ENCODE assay signal across 15 mouse cellular contexts in genomic region chr15:5063635-5064034, GRCm38 (mm10). TPM values are rescaled to one million over a fixed set of nuclear protein-coding genes. Genes with fewer than 3 reads are reported as not detected.
DNase-seq lines count a peak whose midpoint lies in the region; ATAC-seq and TF ChIP-seq lines count a peak whose summit lies in the region.
"Had no signal": no experiment of that assay in that cellular context is flagged by ENCODE, and none has a peak within 500 bp of the region (broad histone marks: within the 10 kb centered on the region; RNA-seq: fewer than 3 reads in every experiment).

Gene C7 (minus strand): TSS chr15:5063740.

- TF ChIP-seq CTCF in heart, adult 2 months (IDR thresholded peaks at IDR 0.05), result no peak

- H3K4me2 ChIP-seq in heart, embryonic 11.5 days, result no peak within 1 kb of the TSS
- H3K4me2 ChIP-seq in lung, embryonic 16.5 days (ENCODE audit: low read depth, low read length), result no peak within 1 kb of the TSS
- H3K4me2 ChIP-seq: hindbrain, embryonic 15.5 days; limb, embryonic 15.5 days; neural tube, embryonic 12.5 days had no signal

- ATAC-seq in heart, embryonic 11.5 days (replicated peaks; ENCODE audit: insufficient number of reproducible peaks, low FRiP score, low TSS enrichment), result no peak
- ATAC-seq in lung, embryonic 16.5 days (ENCODE audit: low read depth), result peak; percentile 74

- no peaks in the 10 kb centered on the region for H3K36me3 ChIP-seq in heart, adult 2 months (ENCODE audit: control insufficient read depth, insufficient read depth, low read length)
- no peaks in the 10 kb centered on the region for H3K36me3 ChIP-seq in heart, embryonic 11.5 days (ENCODE audit: control insufficient read depth, insufficient read depth, low read length)
- H3K36me3 ChIP-seq in lung, embryonic 16.5 days (ENCODE audit: control insufficient read depth, insufficient read depth, low read length), result no peaks in the 10 kb centered on the region
- H3K36me3 ChIP-seq: hindbrain, embryonic 15.5 days; limb, embryonic 15.5 days; neural tube, embryonic 12.5 days had no signal

- H3K9me3 ChIP-seq in heart, embryonic 11.5 days (replicated peaks; ENCODE audit: control insufficient read depth, low read length), result 0 out of 2 replicates have a peak, but pooled peaks cover 3% of the 10 kb centered on the region
- H3K9me3 ChIP-seq in lung, embryonic 16.5 days (ENCODE audit: control insufficient read depth, low read length), result no peaks in the 10 kb centered on the region
- H3K9me3 ChIP-seq: hindbrain, embryonic 15.5 days; limb, embryonic 15.5 days; megakaryocyte, embryonic 14.5 days; neural tube, embryonic 12.5 days had no signal

- TF ChIP-seq POLR2A in heart, adult 2 months (IDR thresholded peaks at IDR 0.05; ENCODE audit: insufficient read depth, low read depth, low read length), result no peak

- H3K4me3 ChIP-seq in heart, adult 2 months, result no peak within 1 kb of the TSS
- H3K4me3 ChIP-seq in heart, embryonic 11.5 days (ENCODE audit: low read depth, low read length), result no peak within 1 kb of the TSS
- no peak within 1 kb of the TSS for H3K4me3 ChIP-seq in lung, embryonic 16.5 days (ENCODE audit: low read length)
- H3K4me3 ChIP-seq: erythroblast, embryonic 14.5 days; hindbrain, embryonic 15.5 days; limb, embryonic 15.5 days; megakaryocyte, embryonic 14.5 days; neural tube, embryonic 12.5 days had no signal

- TF ChIP-seq EP300 in heart, adult 2 months (IDR thresholded peaks at IDR 0.05; ENCODE audit: insufficient read depth, low read depth, low read length), result 0 out of 2 replicates have a peak, but pooled peaks have one; percentile 31

- no peaks in the 10 kb centered on the region for H3K27me3 ChIP-seq in heart, adult 2 months (ENCODE audit: control insufficient read depth, insufficient read depth, low read length)
- no peaks in the 10 kb centered on the region for H3K27me3 ChIP-seq in heart, embryonic 11.5 days (ENCODE audit: control insufficient read depth, insufficient read depth, low read length)
- no peaks in the 10 kb centered on the region for H3K27me3 ChIP-seq in lung, embryonic 16.5 days (ENCODE audit: control insufficient read depth, insufficient read depth, low read depth, low read length)
- H3K27me3 ChIP-seq: hindbrain, embryonic 15.5 days; limb, embryonic 15.5 days; megakaryocyte, embryonic 14.5 days; neural tube, embryonic 12.5 days had no signal

- no peak within 1 kb of the TSS for H3K27ac ChIP-seq in heart, adult 2 months
- no peak within 1 kb of the TSS for H3K27ac ChIP-seq in heart, embryonic 11.5 days (ENCODE audit: low read depth, low read length)
- no peak within 1 kb of the TSS for H3K27ac ChIP-seq in lung, embryonic 16.5 days (ENCODE audit: low read length)
- H3K27ac ChIP-seq: hindbrain, embryonic 15.5 days; limb, embryonic 15.5 days; neural tube, embryonic 12.5 days had no signal

- intact Hi-C loops in heart, adult 2 months (cut with DNase I), result no loop called here
- intact Hi-C loops in left cerebral cortex, postnatal 25 days (cut with DNase I), result no loop called here

- DNase-seq in heart, adult 2 months, result peak in 1 of 2 experiments; percentile 33
- DNase-seq in embryo, embryonic 11 days, result peak; percentile 41
- DNase-seq in kidney, adult 9 months, result peak; percentile 36
- no peak for DNase-seq in left cerebral cortex, postnatal 25 days (ENCODE audit: low spot score in 2 of 2)
- DNase-seq in right cerebral cortex, adult 18-20 months, result no peak
- DNase-seq in frontal cortex, postnatal 36 days (ENCODE audit: low spot score in 2 of 2), result no peak
- DNase-seq: cerebellum, postnatal 10 days; gastrocnemius, postnatal 10 days had no signal

- no peaks in the 10 kb centered on the region for H3K79me2 ChIP-seq in heart, adult 2 months (replicated peaks; ENCODE audit: control insufficient read depth, insufficient read depth, low read length)

- no peaks in the 10 kb centered on the region for H3K4me1 ChIP-seq in heart, adult 2 months (ENCODE audit: control insufficient read depth, insufficient read depth, low read length)
- H3K4me1 ChIP-seq in heart, embryonic 11.5 days (ENCODE audit: control insufficient read depth, insufficient read depth, low read length), result no peaks in the 10 kb centered on the region
- no peaks in the 10 kb centered on the region for H3K4me1 ChIP-seq in lung, embryonic 16.5 days (replicated peaks; ENCODE audit: control insufficient read depth, insufficient read depth, low read length)
- H3K4me1 ChIP-seq: hindbrain, embryonic 15.5 days; limb, embryonic 15.5 days; megakaryocyte, embryonic 14.5 days; neural tube, embryonic 12.5 days had no signal

- no peak within 1 kb of the TSS for H3K9ac ChIP-seq in heart, adult 2 months (ENCODE audit: low read depth, low read length)
- no peak within 1 kb of the TSS for H3K9ac ChIP-seq in heart, embryonic 11.5 days (ENCODE audit: low read depth, low read length)
- no peak within 1 kb of the TSS for H3K9ac ChIP-seq in lung, embryonic 16.5 days (ENCODE audit: low read length)
- H3K9ac ChIP-seq: hindbrain, embryonic 15.5 days; limb, embryonic 15.5 days; neural tube, embryonic 12.5 days had no signal

RNA-seq across cellular contexts. Expression of gene C7, which starts in this region (rescaled TPM):
- 1 to 10 TPM; 1.8 to 5.7 TPM for total RNA-seq in heart, adult 2 months (2021)
- 1.6 and 4.1 TPM in 2 replicates for polyA plus RNA-seq in heart, adult 2 months (2012; rRNA removed)
- polyA plus RNA-seq in heart, embryonic 11.5 days (2014; fragmentation: Nextera tagmentation; extraction: Ambion mirVana), result 0.14 TPM in 1 of 2 replicates, not detected in the other
- polyA plus RNA-seq in lung, embryonic 16.5 days (2015; fragmentation: Nextera tagmentation; extraction: Ambion mirVana), result 0.21 and 0.33 TPM in 2 replicates
- 1 to 10 TPM in 1 of 2 experiments, under 1 TPM in 1; 0.64 to 1.1 TPM for total RNA-seq in left cerebral cortex, postnatal 25 days (2021)
- polyA plus RNA-seq: erythroblast, embryonic 14.5 days had no signal

Comparison
In these comparisons a context has a peak if more than half of its experiments do, and no peak if none do; other contexts are left out.
1. Peak in ATAC-seq in lung, embryonic 16.5 days; RNA of the gene not detected or under 1 TPM.
2. DNase-seq: peak in embryo, embryonic 11 days (single experiment) and kidney, adult 9 months (single experiment); none in left cerebral cortex, postnatal 25 days (0 of 2), right cerebral cortex, adult 18-20 months (single experiment) and frontal cortex, postnatal 36 days (0 of 2).